Mouse (Mus musculus) kidney, embryonic 14.5 days (tissue): ENCODE results near the gene Ring1. TPM values are rescaled to one million over a fixed set of nuclear protein-coding genes. Genes with fewer than 3 reads are reported as not detected.
A peak's percentile ranks its signal among the peaks of the same experiment; 100 is the strongest.
"Not testable (repeated sequence)": the region's sequence is repeated elsewhere in the genome, so short reads cannot be mapped to it uniquely, and the experiment has no call there.

Experiments used
- ATAC-seq: fragments of 200-750 bp; cut with Nextera tagmentation; 2 replicates; pipeline ENCODE4 v1.8.0; 2017; ENCODE audit warnings: moderate number of reproducible peaks, mild to moderate bottlenecking, moderate TSS enrichment, moderate library complexity; ENCODE audit not compliant: low FRiP score, low TSS enrichment
- H3K27ac ChIP-seq: fragments of 300-500 bp; sonication (generic); 2 replicates; pipeline ENCODE4 v1.5.1; 2014; ENCODE audit warnings: low read depth, mild to moderate bottlenecking, low read length, moderate library complexity, mixed read lengths
- H3K27me3 ChIP-seq: fragments of 300-500 bp; sonication (generic); 2 replicates; pipeline ENCODE4 v1.6.1; 2014; ENCODE audit warnings: mild to moderate bottlenecking, low read length; ENCODE audit not compliant: control insufficient read depth, insufficient read depth
- H3K36me3 ChIP-seq: fragments of 300-500 bp; sonication (generic); 2 replicates; pipeline ENCODE4 v1.6.1; 2014; ENCODE audit warnings: low read length, mixed read lengths; ENCODE audit not compliant: control insufficient read depth, insufficient read depth
- H3K4me1 ChIP-seq: fragments of 300-500 bp; sonication (generic); 2 replicates; pipeline ENCODE4 v1.6.1; 2014; ENCODE audit warnings: low read length, mixed read lengths; ENCODE audit not compliant: control insufficient read depth, insufficient read depth
- H3K4me2 ChIP-seq: fragments of 300-500 bp; sonication (generic); replicated peaks from 2 replicates; pipeline ENCODE4 v1.6.1; 2014; ENCODE audit warnings: low read depth, mild to moderate bottlenecking, low read length
- H3K4me3 ChIP-seq: fragments of 300-500 bp; sonication (generic); 2 replicates; pipeline ENCODE4 v1.5.1; 2014; ENCODE audit warnings: mild to moderate bottlenecking, low read length
- H3K9ac ChIP-seq: fragments of 300-500 bp; sonication (generic); 2 replicates; pipeline ENCODE4 v1.6.1; 2014; ENCODE audit warnings: low read depth, mild to moderate bottlenecking, low read length, moderate library complexity
- H3K9me3 ChIP-seq: fragments of 300-500 bp; sonication (generic); 2 replicates; pipeline ENCODE4 v1.6.1; 2016; ENCODE audit warnings: low read length; ENCODE audit not compliant: control insufficient read depth
- WGBS: fragments of 180-500 bp; shearing (Covaris S2); extraction: QIAGEN DNeasy Blood & Tissue Kit; methylation state at CpG from one replicate; pipeline ENCODE4 v1.1.7; 2014; 5-methylcytosine and 5-hydroxymethylcytosine counted together
- polyA plus RNA-seq: library from polyadenylated mRNA; unstranded; fragments of >200 nt; fragmentation: Nextera tagmentation; extraction: Ambion mirVana; gene quantifications from 2 replicates; pipeline ENCODE4 v1.2.1, GENCODE M21; 2014

Gene Ring1
- polyA plus RNA-seq, 1 experiment from 2014 or later = 5.5 TPM

GRCm38 (mm10) chr17:34003426-34003825, 21.1 kb downstream of the Ring1 start:
- Histone ChIP-seq H3K9me3 (no peaks in the 10 kb centered on the region), H3K27me3 (peaks cover 19% of the 10 kb centered on the region), H3K4me3 (no peak overlapping the region), H3K9ac (no peak overlapping the region), H3K27ac (no peak overlapping the region), H3K4me1 (no peaks in the 10 kb centered on the region), H3K36me3 (no peaks in the 10 kb centered on the region), H3K4me2 (no peak overlapping the region)
- 6% methylated on average over 5 of the region's 5 CpGs for WGBS
- no peak for ATAC-seq

GRCm38 (mm10) chr17:34000796-34001195, 23.7 kb downstream of the Ring1 start:
- not testable (repeated sequence) for H3K9me3 ChIP-seq, H3K9ac ChIP-seq, ATAC-seq, H3K36me3 ChIP-seq, H3K27ac ChIP-seq, H3K4me3 ChIP-seq, H3K4me1 ChIP-seq, H3K4me2 ChIP-seq
- H3K27me3 ChIP-seq = peaks cover 19% of the 10 kb centered on the region
- WGBS = 43% methylated on average over 2 of the region's 2 CpGs

GRCm38 (mm10) chr17:34000150-34000537, 24.3 kb downstream of the Ring1 start, which contains the start of gene H2-K1:
TSS of gene H2-K1 (minus strand) at chr17:34000347.
- Histone ChIP-seq H3K4me3 (peak within 1 kb of the TSS; percentile 52), H3K27me3 (peaks cover 19% of the 10 kb centered on the region)
- under 1% methylated on average over 28 of the region's 30 CpGs for WGBS

GRCm38 (mm10) chr17:33999341-34000149, 24.9 kb downstream of the Ring1 start:
- Histone ChIP-seq H3K4me3 (peak overlapping the region; percentile 52), H3K36me3 (no peaks in the 10 kb centered on the region), H3K4me2 (peak overlapping the region; percentile 98), H3K9ac (peak overlapping the region; percentile 50; the same call in 1 of the 2 replicates), H3K4me1 (no peaks in the 10 kb centered on the region), H3K27ac (no peak overlapping the region), H3K27me3 (peaks cover 19% of the 10 kb centered on the region), H3K9me3 (no peaks in the 10 kb centered on the region)
- peak; percentile 37 for ATAC-seq
- WGBS = 2% methylated on average over 87 of the region's 87 CpGs

More at GRCm38 (mm10) chr17:34000150-34000537, 24.3 kb downstream of the Ring1 start, which contains the start of gene H2-K1:
- peak within 1 kb of the TSS; percentile 98 for H3K4me2 ChIP-seq
- ATAC-seq = peak; percentile 80
- H3K4me1 ChIP-seq = no peaks in the 10 kb centered on the region
- H3K9ac ChIP-seq = peak within 1 kb of the TSS; percentile 50; the same call in 1 of the 2 replicates
- H3K36me3 ChIP-seq = no peaks in the 10 kb centered on the region
- no peaks in the 10 kb centered on the region for H3K9me3 ChIP-seq
- no peak within 1 kb of the TSS for H3K27ac ChIP-seq

GRCm38 (mm10) chr17:33998697-33999096, 25.8 kb downstream of the Ring1 start:
- WGBS = 52% methylated on average over 5 of the region's 5 CpGs
- peaks cover 19% of the 10 kb centered on the region for H3K27me3 ChIP-seq
- not testable (repeated sequence) for H3K4me2 ChIP-seq, H3K9ac ChIP-seq, H3K4me1 ChIP-seq, H3K36me3 ChIP-seq, H3K9me3 ChIP-seq, H3K27ac ChIP-seq, H3K4me3 ChIP-seq, ATAC-seq

- H3K27ac ChIP-seq, H3K4me3 ChIP-seq, H3K4me2 ChIP-seq, ATAC-seq, H3K36me3 ChIP-seq, H3K9me3 ChIP-seq, H3K4me1 ChIP-seq, H3K9ac ChIP-seq: not testable (repeated sequence)
- 85% methylated on average over 2 of the region's 2 CpGs for WGBS
- peaks cover 17% of the 10 kb centered on the region for H3K27me3 ChIP-seq
These were observed 27.5 kb downstream of the Ring1 start for GRCm38 (mm10) chr17:33997025-33997424.

GRCm38 (mm10) chr17:33995651-33996050, 28.8 kb downstream of the Ring1 start:
- Histone ChIP-seq H3K27ac (no peak overlapping the region), H3K4me1 (no peaks in the 10 kb centered on the region), H3K9ac (no peak overlapping the region), H3K4me3 (no peak overlapping the region), H3K36me3 (no peaks in the 10 kb centered on the region), H3K9me3 (no peaks in the 10 kb centered on the region), H3K27me3 (peaks cover 12% of the 10 kb centered on the region), H3K4me2 (no peak overlapping the region)
- 32% methylated on average over 3 of the region's 3 CpGs for WGBS
- ATAC-seq = no peak

GRCm38 (mm10) chr17:33994959-33995358, 29.5 kb downstream of the Ring1 start:
- no peaks in the 10 kb centered on the region for H3K36me3 ChIP-seq
- no peaks in the 10 kb centered on the region for H3K4me1 ChIP-seq
- H3K27ac ChIP-seq = no peak overlapping the region
- no peak overlapping the region for H3K9ac ChIP-seq
- no peak for ATAC-seq
- H3K27me3 ChIP-seq = peaks cover 7% of the 10 kb centered on the region
- H3K4me2 ChIP-seq = no peak overlapping the region
- no peaks in the 10 kb centered on the region for H3K9me3 ChIP-seq
- WGBS = 93% methylated on average over 8 of the region's 8 CpGs
- H3K4me3 ChIP-seq = no peak overlapping the region
